Mouse (Mus musculus): ENCODE results near the gene Iqcd. TPM values are rescaled to one million over a fixed set of nuclear protein-coding genes. Genes with fewer than 3 reads are reported as not detected.

The Iqcd gene
- polyA plus RNA-seq, 1 experiment: not detected

DNA sequence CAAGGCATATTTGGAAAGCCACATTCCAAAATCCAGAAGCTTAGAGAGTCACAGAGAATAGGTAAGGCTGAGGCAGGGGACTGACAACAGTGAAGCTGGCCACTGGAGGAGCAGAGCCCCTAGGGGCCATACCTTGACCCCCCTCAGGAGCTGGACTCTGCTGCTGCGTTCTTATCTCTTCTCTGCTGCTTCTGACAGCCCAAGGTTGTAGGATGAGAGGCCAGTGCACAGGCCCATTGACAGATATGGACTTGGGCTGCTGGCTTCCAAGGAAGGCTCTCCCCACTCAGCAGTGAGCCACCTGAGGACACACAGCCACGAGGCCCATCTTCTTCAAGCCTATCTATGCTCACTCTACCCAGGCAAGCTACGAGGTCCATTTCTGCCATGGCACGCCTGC lies 19.9 kb upstream of the Iqcd start:
- Histone ChIP-seq H3K4me3 (ENCODE audit: insufficient read depth, low read depth, low read length) (no peak overlapping the region), H3K27ac (ENCODE audit: insufficient read depth, low read depth, low read length) (no peak overlapping the region), H3K4me1 (ENCODE audit: control insufficient read depth, insufficient read depth, low read length) (peaks cover 69% of the 10 kb centered on the region)
- 82% methylated on average over 4 of the region's 4 CpGs for WGBS
- TF ChIP-seq CTCF (IDR thresholded peaks at IDR 0.05; ENCODE audit: insufficient read depth, low read depth, low read length): no peak
- TF ChIP-seq POLR2A (IDR thresholded peaks at IDR 0.05; ENCODE audit: insufficient read depth, low read depth, low read length): no peak

DNA sequence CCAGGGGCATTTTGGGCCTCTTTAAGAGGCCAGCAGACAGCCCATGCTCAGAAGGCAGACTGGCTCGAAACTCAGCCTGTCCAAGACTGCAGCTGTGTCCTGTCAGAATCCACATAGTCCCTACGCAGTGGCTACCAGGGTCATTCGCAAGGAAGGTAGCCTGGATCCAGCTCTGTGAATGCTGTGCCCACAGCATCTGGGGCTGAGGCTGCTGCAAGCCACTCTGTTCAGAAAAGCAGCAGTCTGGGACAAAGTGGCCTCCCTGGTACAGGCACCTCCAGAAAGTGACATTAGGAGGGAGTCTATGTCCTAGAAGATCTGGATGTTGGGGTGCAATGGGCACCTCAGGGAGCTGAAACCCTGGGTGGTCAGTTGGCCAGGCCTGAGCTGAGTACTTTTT lies 19.0 kb upstream of the Iqcd start:
- WGBS: 91% methylated on average over 3 of the region's 3 CpGs
- Histone ChIP-seq H3K4me3 (ENCODE audit: insufficient read depth, low read depth, low read length) (no peak overlapping the region), H3K27ac (ENCODE audit: insufficient read depth, low read depth, low read length) (no peak overlapping the region), H3K4me1 (ENCODE audit: control insufficient read depth, insufficient read depth, low read length) (peaks cover 70% of the 10 kb centered on the region)
- no peak for TF ChIP-seq POLR2A (IDR thresholded peaks at IDR 0.05; ENCODE audit: insufficient read depth, low read depth, low read length)
- TF ChIP-seq CTCF (IDR thresholded peaks at IDR 0.05; ENCODE audit: insufficient read depth, low read depth, low read length): no peak

DNA sequence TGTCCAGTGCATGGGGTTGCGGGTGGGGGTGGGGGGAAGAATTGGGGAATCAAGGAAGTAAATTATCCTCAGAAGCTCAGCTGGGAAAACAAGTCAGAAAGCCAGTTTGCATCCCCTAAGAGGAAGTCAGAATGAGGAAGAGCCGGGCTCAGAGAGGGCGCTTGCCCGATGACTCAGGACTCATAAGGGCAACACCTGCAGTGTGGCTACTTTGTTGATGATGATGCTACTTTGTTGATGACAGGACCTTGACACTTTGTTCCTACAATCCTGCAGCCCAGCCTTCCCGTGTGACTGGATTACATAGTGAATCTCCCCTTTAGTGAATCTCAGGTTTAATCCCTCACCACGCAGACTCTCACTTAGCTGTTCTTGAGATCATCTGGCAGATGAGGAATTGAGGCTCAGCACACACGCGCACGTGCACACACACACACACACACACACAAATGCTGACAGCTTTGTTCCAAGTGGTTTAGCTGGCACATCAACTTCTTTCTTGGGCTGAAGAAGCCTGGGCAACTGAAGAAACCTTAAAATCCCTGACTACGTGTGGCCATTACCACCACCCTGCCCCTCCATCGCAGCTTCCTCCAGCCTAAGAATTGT lies 18.4 kb upstream of the Iqcd start:
- TF ChIP-seq CTCF (IDR thresholded peaks at IDR 0.05; ENCODE audit: insufficient read depth, low read depth, low read length): no peak
- TF ChIP-seq POLR2A (IDR thresholded peaks at IDR 0.05; ENCODE audit: insufficient read depth, low read depth, low read length): no peak
- H3K4me1 ChIP-seq (ENCODE audit: control insufficient read depth, insufficient read depth, low read length): peaks cover 68% of the 10 kb centered on the region
- H3K4me3 ChIP-seq (ENCODE audit: insufficient read depth, low read depth, low read length): no peak overlapping the region
- H3K27ac ChIP-seq (ENCODE audit: insufficient read depth, low read depth, low read length): no peak overlapping the region; the same call in 1 of the 2 replicates
- WGBS: 77% methylated on average over 11 of the region's 11 CpGs

DNA sequence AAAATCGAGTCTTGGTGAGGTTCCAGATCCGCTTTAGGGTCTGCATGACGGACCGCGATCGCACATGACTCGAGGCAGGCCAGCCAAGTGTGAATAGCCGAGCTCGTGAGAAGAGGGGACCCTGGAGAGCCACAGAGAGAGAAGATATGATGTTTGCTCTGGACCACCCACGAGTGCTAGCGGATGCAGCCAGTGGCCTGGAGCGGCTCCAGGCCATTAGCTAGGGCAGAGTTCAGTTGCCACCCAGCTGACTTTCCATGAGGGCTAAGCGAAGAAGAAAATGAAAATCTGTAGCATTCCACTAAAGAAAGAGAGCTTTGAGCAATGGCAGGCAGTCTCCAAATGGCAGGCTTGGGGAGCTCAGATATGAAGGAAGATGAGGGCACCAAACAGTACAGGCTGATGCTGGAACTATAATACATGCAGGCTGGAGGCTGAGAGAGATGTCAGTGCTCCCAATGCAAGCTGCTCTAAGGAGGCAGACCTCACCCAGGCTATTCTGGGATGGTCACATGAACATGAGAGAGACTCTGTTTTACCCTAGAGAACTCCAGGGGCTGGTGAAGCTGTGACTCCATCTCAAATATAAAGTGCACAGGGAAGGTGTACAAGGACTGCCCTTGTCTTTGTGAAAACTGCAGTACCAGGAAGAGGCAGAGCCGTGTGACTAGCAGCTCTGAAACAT lies 17.6 kb upstream of the Iqcd start:
- peaks cover 60% of the 10 kb centered on the region for H3K4me1 ChIP-seq (ENCODE audit: control insufficient read depth, insufficient read depth, low read length)
- H3K27ac ChIP-seq (ENCODE audit: insufficient read depth, low read depth, low read length): no peak overlapping the region
- TF ChIP-seq POLR2A (IDR thresholded peaks at IDR 0.05; ENCODE audit: insufficient read depth, low read depth, low read length) (no peak), CTCF (IDR thresholded peaks at IDR 0.05; ENCODE audit: insufficient read depth, low read depth, low read length) (no peak)
- 53% methylated on average over 14 of the region's 14 CpGs for WGBS
- H3K4me3 ChIP-seq (ENCODE audit: insufficient read depth, low read depth, low read length): no peak overlapping the region

DNA sequence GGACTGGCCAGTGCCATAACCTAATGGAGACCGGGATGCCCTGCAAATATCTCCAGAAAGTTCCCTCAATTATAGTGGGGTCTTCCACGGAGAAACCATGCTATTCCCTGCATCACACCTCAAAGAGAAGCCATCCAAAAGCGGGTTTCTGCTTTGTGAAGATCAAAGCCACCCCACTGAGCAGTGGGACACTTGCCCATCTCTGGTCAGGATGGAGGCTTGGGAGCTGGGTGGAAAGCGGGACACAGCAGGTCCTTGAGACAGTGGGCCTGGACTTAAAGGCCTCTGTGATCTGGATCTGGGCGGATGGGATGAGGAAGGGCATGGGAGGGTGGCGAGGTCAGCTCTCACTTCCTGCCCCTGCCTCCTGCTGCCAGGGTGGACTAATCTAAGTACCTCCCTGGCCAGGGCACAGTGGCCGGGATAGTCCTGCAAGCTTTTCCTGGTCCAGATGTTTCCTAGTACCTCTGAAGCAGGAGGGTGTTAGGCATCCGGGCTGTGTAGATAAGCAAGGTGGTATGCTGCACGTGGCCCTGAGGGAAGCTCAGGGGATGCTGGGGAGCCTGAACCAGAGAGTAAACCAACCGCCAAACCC lies 14.2 kb upstream of the Iqcd start:
- no peak for TF ChIP-seq CTCF (IDR thresholded peaks at IDR 0.05; ENCODE audit: insufficient read depth, low read depth, low read length)
- no peak for TF ChIP-seq POLR2A (IDR thresholded peaks at IDR 0.05; ENCODE audit: insufficient read depth, low read depth, low read length)
- 84% methylated on average over 10 of the region's 10 CpGs for WGBS
- Histone ChIP-seq H3K4me1 (ENCODE audit: control insufficient read depth, insufficient read depth, low read length) (peaks cover 54% of the 10 kb centered on the region), H3K4me3 (ENCODE audit: insufficient read depth, low read depth, low read length) (no peak overlapping the region), H3K27ac (ENCODE audit: insufficient read depth, low read depth, low read length) (no peak overlapping the region)

DNA sequence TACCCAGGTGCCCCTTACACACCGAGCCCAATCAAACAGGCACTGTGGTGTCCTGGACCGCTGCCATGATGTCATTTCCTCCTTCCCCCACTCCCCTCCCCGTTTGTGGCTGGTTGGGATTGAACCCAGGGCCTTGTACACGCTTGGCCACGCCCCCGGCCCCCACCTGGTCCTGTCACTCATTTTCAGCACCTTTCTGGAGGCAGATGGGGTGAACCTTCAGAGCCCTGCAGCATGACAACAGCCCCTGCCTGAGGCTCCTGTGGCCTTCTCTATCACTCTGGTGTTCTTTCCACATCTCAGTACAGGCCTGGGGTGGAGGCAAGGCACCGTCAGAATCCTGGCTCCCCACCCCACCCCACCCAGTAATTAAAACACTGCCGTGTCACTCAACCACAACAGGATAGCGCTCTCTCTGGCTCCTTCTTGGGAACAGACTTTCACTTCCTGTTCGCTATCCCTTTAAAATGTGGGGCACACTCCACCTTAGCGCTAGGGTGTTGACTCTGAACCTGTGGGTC lies 12.0 kb upstream of the Iqcd start:
- no peak for TF ChIP-seq POLR2A (IDR thresholded peaks at IDR 0.05; ENCODE audit: insufficient read depth, low read depth, low read length)
- no peak for TF ChIP-seq CTCF (IDR thresholded peaks at IDR 0.05; ENCODE audit: insufficient read depth, low read depth, low read length)
- 72% methylated on average over 11 of the region's 11 CpGs for WGBS
- peaks cover 41% of the 10 kb centered on the region for H3K4me1 ChIP-seq (ENCODE audit: control insufficient read depth, insufficient read depth, low read length)

DNA sequence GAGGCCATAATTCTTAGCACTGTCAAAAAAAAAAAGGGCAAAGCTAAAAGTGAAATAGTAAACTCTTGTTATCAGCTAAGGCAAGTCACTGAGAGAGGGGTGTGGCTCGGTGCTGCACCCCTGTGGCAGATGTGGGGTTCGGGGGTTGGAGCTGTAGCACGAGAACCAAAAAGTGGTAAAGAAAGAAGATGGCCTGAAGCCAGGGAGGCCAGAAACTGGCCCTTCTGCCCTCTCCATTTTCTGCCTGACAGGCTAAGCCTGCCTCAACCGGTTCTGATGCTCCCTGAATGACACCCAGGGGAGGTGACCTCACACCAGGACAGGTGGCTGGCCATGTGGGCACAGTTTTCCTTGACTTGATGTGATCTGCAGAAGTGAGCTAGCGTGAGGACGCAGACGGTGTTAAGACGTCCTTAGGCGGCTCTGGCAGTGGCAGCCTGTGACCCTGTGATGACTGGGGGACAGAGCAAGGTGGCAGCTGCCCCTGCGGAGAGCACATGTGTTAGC lies 10.8 kb upstream of the Iqcd start:
- Histone ChIP-seq H3K27ac (ENCODE audit: insufficient read depth, low read depth, low read length) (no peak overlapping the region), H3K4me1 (ENCODE audit: control insufficient read depth, insufficient read depth, low read length) (peaks cover 37% of the 10 kb centered on the region), H3K4me3 (ENCODE audit: insufficient read depth, low read depth, low read length) (no peak overlapping the region)
- TF ChIP-seq POLR2A (IDR thresholded peaks at IDR 0.05; ENCODE audit: insufficient read depth, low read depth, low read length): no peak
- no peak for TF ChIP-seq CTCF (IDR thresholded peaks at IDR 0.05; ENCODE audit: insufficient read depth, low read depth, low read length)
- 77% methylated on average over 10 of the region's 10 CpGs for WGBS

More for the DNA sequence above, 12.0 kb upstream of the Iqcd start:
- no peak overlapping the region for H3K27ac ChIP-seq (ENCODE audit: insufficient read depth, low read depth, low read length)
- H3K4me3 ChIP-seq (ENCODE audit: insufficient read depth, low read depth, low read length): no peak overlapping the region

DNA sequence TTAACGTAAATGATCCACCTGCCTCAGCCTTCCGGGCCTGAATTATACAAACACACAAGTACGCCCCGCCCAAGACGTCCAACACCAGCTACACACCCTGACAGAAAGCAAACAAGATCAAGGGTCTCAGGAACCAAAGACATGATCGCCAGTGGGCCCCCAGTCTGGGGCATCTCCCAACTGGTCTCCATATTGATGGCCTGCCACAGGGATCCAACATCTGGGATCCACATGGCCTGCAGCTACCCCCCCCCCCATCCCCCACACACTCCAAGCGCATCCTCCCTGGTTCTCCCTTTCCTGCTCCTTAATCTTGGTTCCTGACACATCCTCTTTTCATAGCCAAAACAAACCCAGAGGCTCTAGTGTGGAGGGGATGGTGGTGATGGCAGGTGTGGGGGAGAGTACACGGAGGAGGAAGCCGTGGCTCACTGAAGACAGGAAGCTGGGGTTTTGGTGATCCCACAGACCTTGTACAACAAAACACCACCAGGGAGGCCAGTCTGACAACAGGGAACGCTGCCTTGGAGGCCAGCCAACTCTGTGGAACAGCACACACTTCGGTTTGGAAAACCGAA lies 10.2 kb upstream of the Iqcd start:
- TF ChIP-seq CTCF (IDR thresholded peaks at IDR 0.05; ENCODE audit: insufficient read depth, low read depth, low read length) (no peak), POLR2A (IDR thresholded peaks at IDR 0.05; ENCODE audit: insufficient read depth, low read depth, low read length) (no peak)
- H3K27ac ChIP-seq (ENCODE audit: insufficient read depth, low read depth, low read length): no peak overlapping the region
- peaks cover 37% of the 10 kb centered on the region for H3K4me1 ChIP-seq (ENCODE audit: control insufficient read depth, insufficient read depth, low read length)
- 55% methylated on average over 12 of the region's 12 CpGs for WGBS
- H3K4me3 ChIP-seq (ENCODE audit: insufficient read depth, low read depth, low read length): no peak overlapping the region
